Mouse (Mus musculus) hindbrain, embryonic 14.5 days (tissue): Measurements from ENCODE around the gene Gsto2. TPM values are rescaled to one million over a fixed set of nuclear protein-coding genes. Genes with fewer than 3 reads are reported as not detected.

Experiments used
- ATAC-seq: fragments of 200-750 bp; cut with Nextera tagmentation; 2 replicates; pipeline ENCODE4 v1.8.0; 2017; ENCODE audit warnings: moderate number of reproducible peaks, mild to moderate bottlenecking, moderate TSS enrichment, moderate library complexity; ENCODE audit not compliant: low FRiP score
- DNase-seq: peaks from one replicate; pipeline ENCODE4 v3.0.0-alpha.2; 2015; ENCODE audit warnings: low spot score
- H3K27ac ChIP-seq: fragments of 300-500 bp; sonication (generic); 2 replicates; pipeline ENCODE4 v1.5.1; 2014; ENCODE audit warnings: mild to moderate bottlenecking, moderate library complexity
- H3K27me3 ChIP-seq: fragments of 300-500 bp; sonication (generic); 2 replicates; pipeline ENCODE4 v1.6.1; 2014; ENCODE audit warnings: mild to moderate bottlenecking, low read length, mixed read lengths; ENCODE audit not compliant: control insufficient read depth, insufficient read depth
- H3K36me3 ChIP-seq: fragments of 300-500 bp; sonication (generic); replicated peaks from 2 replicates; pipeline ENCODE4 v1.6.1; 2014; ENCODE audit not compliant: control insufficient read depth, insufficient read depth
- H3K4me1 ChIP-seq: fragments of 300-500 bp; sonication (generic); replicated peaks from 2 replicates; pipeline ENCODE4 v1.6.1; 2014; ENCODE audit warnings: antibody characterized with exemption, low read length, mixed read lengths; ENCODE audit not compliant: control insufficient read depth, insufficient read depth
- H3K4me2 ChIP-seq: fragments of 300-500 bp; sonication (generic); replicated peaks from 2 replicates; pipeline ENCODE4 v1.6.1; 2014; ENCODE audit warnings: mild to moderate bottlenecking, moderate library complexity
- H3K4me3 ChIP-seq: fragments of 300-500 bp; sonication (generic); replicated peaks from 2 replicates; pipeline ENCODE4 v1.5.1; 2014; ENCODE audit warnings: mild to moderate bottlenecking, low read length
- H3K9ac ChIP-seq: fragments of 300-500 bp; sonication (generic); 2 replicates; pipeline ENCODE4 v1.6.1; 2014
- H3K9me3 ChIP-seq: fragments of 300-500 bp; sonication (generic); 2 replicates; pipeline ENCODE4 v1.6.1; 2016; ENCODE audit warnings: low read length; ENCODE audit not compliant: control insufficient read depth
- WGBS: fragments of 180-500 bp; shearing (Covaris S2); extraction: QIAGEN DNeasy Blood & Tissue Kit; methylation state at CpG from one replicate; pipeline ENCODE4 v1.1.7; 2014; 5-methylcytosine and 5-hydroxymethylcytosine counted together
- polyA plus RNA-seq: library from polyadenylated mRNA; unstranded; fragments of >200 nt; fragmentation: Nextera tagmentation; extraction: Ambion mirVana; gene quantifications from 2 replicates; pipeline ENCODE4 v1.2.1, GENCODE M21; 2014

Gene Gsto2
- polyA plus RNA-seq, 1 experiment from 2014 or later, result 1.2 TPM

GRCm38 (mm10) chr19:47854796-47855783 is 10.2 kb upstream of the Gsto2 start, which contains the start of gene Gsto1:
Gene Gsto1, plus strand, starts transcription at chr19:47854970.
- no peaks in the 10 kb centered on the region for H3K4me1 ChIP-seq
- H3K4me3 ChIP-seq, result peak within 1 kb of the TSS; percentile 67
- peak within 1 kb of the TSS; percentile 90 for H3K4me2 ChIP-seq
- under 1% methylated on average over 59 of the region's 60 CpGs for WGBS
- ATAC-seq, result peak; percentile 96
- H3K27ac ChIP-seq, result peak within 1 kb of the TSS; percentile 63; the same call in 1 of the 2 replicates
- H3K9me3 ChIP-seq, result no peaks in the 10 kb centered on the region
- H3K36me3 ChIP-seq, result peaks cover 4% of the 10 kb centered on the region; the same call in 1 of the 2 replicates
- peak within 1 kb of the TSS; percentile 81 for H3K9ac ChIP-seq
- DNase-seq, result peak; percentile 83
- H3K27me3 ChIP-seq, result no peaks in the 10 kb centered on the region

- Histone ChIP-seq H3K27me3 (no peaks in the 10 kb centered on the region), H3K36me3 (peaks cover 17% of the 10 kb centered on the region; the same call in 1 of the 2 replicates), H3K27ac (no peak overlapping the region), H3K4me1 (no peaks in the 10 kb centered on the region), H3K9ac (no peak overlapping the region), H3K9me3 (no peaks in the 10 kb centered on the region), H3K4me3 (no peak overlapping the region), H3K4me2 (no peak overlapping the region)
- ATAC-seq (no peak), DNase-seq (no peak)
- 73% methylated on average over 18 of the region's 18 CpGs for WGBS
These were observed 7.1 kb upstream of the Gsto2 start for GRCm38 (mm10) chr19:47857957-47858942.

GRCm38 (mm10) chr19:47859180-47859579 is 6.2 kb upstream of the Gsto2 start:
- 94% methylated on average over 8 of the region's 8 CpGs for WGBS
- ATAC-seq (no peak), DNase-seq (no peak)
- Histone ChIP-seq H3K4me1 (no peaks in the 10 kb centered on the region), H3K4me2 (no peak overlapping the region), H3K9ac (no peak overlapping the region), H3K27ac (no peak overlapping the region), H3K36me3 (peaks cover 22% of the 10 kb centered on the region), H3K27me3 (no peaks in the 10 kb centered on the region), H3K4me3 (no peak overlapping the region), H3K9me3 (no peaks in the 10 kb centered on the region)

- Histone ChIP-seq H3K4me2 (no peak overlapping the region), H3K27ac (no peak overlapping the region), H3K9me3 (no peaks in the 10 kb centered on the region), H3K27me3 (no peaks in the 10 kb centered on the region), H3K36me3 (peaks cover 22% of the 10 kb centered on the region), H3K4me1 (peaks cover 10% of the 10 kb centered on the region; the same call in 1 of the 2 replicates), H3K4me3 (no peak overlapping the region), H3K9ac (no peak overlapping the region)
- WGBS, result 93% methylated on average over 3 of the region's 3 CpGs
- ATAC-seq, result no peak
- DNase-seq, result no peak
These were observed 2.8 kb upstream of the Gsto2 start for GRCm38 (mm10) chr19:47862581-47862980.

GRCm38 (mm10) chr19:47864051-47864450 is 1.3 kb upstream of the Gsto2 start:
- H3K27ac ChIP-seq, result no peak overlapping the region
- peaks cover 22% of the 10 kb centered on the region for H3K36me3 ChIP-seq
- DNase-seq (no peak), ATAC-seq (no peak)
- 99% methylated on average over 9 of the region's 9 CpGs for WGBS
- H3K4me3 ChIP-seq, result no peak overlapping the region
- peaks cover 10% of the 10 kb centered on the region; the same call in 1 of the 2 replicates for H3K4me1 ChIP-seq
- no peak overlapping the region for H3K9ac ChIP-seq
- H3K9me3 ChIP-seq, result no peaks in the 10 kb centered on the region
- no peaks in the 10 kb centered on the region for H3K27me3 ChIP-seq
- H3K4me2 ChIP-seq, result no peak overlapping the region

- H3K9ac ChIP-seq, result peak overlapping the region; percentile 84
- peak overlapping the region; percentile 58 for H3K4me3 ChIP-seq
- peak overlapping the region; percentile 83 for H3K4me2 ChIP-seq
- H3K27me3 ChIP-seq, result no peaks in the 10 kb centered on the region
- ATAC-seq (no peak), DNase-seq (no peak)
- H3K36me3 ChIP-seq, result peaks cover 19% of the 10 kb centered on the region
- peaks cover 10% of the 10 kb centered on the region; the same call in 1 of the 2 replicates for H3K4me1 ChIP-seq
- WGBS, result 82% methylated on average over 7 of the region's 7 CpGs
- H3K27ac ChIP-seq, result no peak overlapping the region
- no peaks in the 10 kb centered on the region for H3K9me3 ChIP-seq
These were observed 613 bp upstream of the Gsto2 start for GRCm38 (mm10) chr19:47864721-47865120.

- H3K9me3 ChIP-seq, result no peaks in the 10 kb centered on the region
- no peak overlapping the region for H3K4me3 ChIP-seq
- no peak overlapping the region for H3K4me2 ChIP-seq
- H3K27me3 ChIP-seq, result no peaks in the 10 kb centered on the region
- peaks cover 10% of the 10 kb centered on the region; the same call in 1 of the 2 replicates for H3K4me1 ChIP-seq
- 72% methylated on average over 4 of the region's 4 CpGs for WGBS
- ATAC-seq (no peak), DNase-seq (no peak)
- peaks cover 5% of the 10 kb centered on the region; the same call in 1 of the 2 replicates for H3K36me3 ChIP-seq
- no peak overlapping the region for H3K9ac ChIP-seq
- no peak overlapping the region for H3K27ac ChIP-seq
These were observed 2.4 kb downstream of the Gsto2 start for GRCm38 (mm10) chr19:47867628-47868175.

- Histone ChIP-seq H3K36me3 (no peaks in the 10 kb centered on the region), H3K4me2 (no peak overlapping the region), H3K9ac (no peak overlapping the region), H3K27ac (no peak overlapping the region), H3K4me3 (no peak overlapping the region), H3K9me3 (no peaks in the 10 kb centered on the region), H3K4me1 (peaks cover 10% of the 10 kb centered on the region; the same call in 1 of the 2 replicates), H3K27me3 (no peaks in the 10 kb centered on the region)
- no peak for ATAC-seq
- no peak for DNase-seq
- 72% methylated on average over 4 of the region's 4 CpGs for WGBS
These were observed 3.6 kb downstream of the Gsto2 start for GRCm38 (mm10) chr19:47868951-47869350.
